Mouse (Mus musculus) bone marrow, adult 2 months (tissue): ENCODE data around the gene Trappc6a.

Experiments used
- CTCF ChIP-seq: fragments of 200-500 bp; IDR thresholded peaks from 2 replicates; pipeline ENCODE4 v1.5.1; 2011; ENCODE audit warnings: low read length, control low read depth; ENCODE audit not compliant: control insufficient read depth, insufficient read depth
- POLR2A ChIP-seq: fragments of 200-500 bp; IDR thresholded peaks from 2 replicates; pipeline ENCODE4 v1.6.1; 2011; ENCODE audit warnings: low read depth, mild to moderate bottlenecking, control low read depth, low read length, borderline replicate concordance; ENCODE audit not compliant: control insufficient read depth

GRCm38 (mm10) chr7:19486549-19486948, 21.6 kb upstream of the Trappc6a start:
- no peak for TF ChIP-seq POLR2A
- no peak for TF ChIP-seq CTCF
